Mouse (Mus musculus): ENCODE measurements around the gene Mitf. TPM values are rescaled to one million over a fixed set of nuclear protein-coding genes. Genes with fewer than 3 reads are reported as not detected.

The Mitf gene
- 10 to 100 TPM; 55.8 to 60.7 TPM for total RNA-seq (2021)
- long read RNA-seq, experiment 1, full-length matches to known transcripts, result 5 of 14 reads
- long read RNA-seq, experiment 1, partial matches to known transcripts, result 1 of 14 reads
- long read RNA-seq, experiment 1, other reads (novel, unspliced or antisense), result 8 of 14 reads
- long read RNA-seq, experiment 2, partial matches to known transcripts, result 5 of 9 reads
- long read RNA-seq, experiment 2, other reads (novel, unspliced or antisense), result 3 of 9 reads

DNA sequence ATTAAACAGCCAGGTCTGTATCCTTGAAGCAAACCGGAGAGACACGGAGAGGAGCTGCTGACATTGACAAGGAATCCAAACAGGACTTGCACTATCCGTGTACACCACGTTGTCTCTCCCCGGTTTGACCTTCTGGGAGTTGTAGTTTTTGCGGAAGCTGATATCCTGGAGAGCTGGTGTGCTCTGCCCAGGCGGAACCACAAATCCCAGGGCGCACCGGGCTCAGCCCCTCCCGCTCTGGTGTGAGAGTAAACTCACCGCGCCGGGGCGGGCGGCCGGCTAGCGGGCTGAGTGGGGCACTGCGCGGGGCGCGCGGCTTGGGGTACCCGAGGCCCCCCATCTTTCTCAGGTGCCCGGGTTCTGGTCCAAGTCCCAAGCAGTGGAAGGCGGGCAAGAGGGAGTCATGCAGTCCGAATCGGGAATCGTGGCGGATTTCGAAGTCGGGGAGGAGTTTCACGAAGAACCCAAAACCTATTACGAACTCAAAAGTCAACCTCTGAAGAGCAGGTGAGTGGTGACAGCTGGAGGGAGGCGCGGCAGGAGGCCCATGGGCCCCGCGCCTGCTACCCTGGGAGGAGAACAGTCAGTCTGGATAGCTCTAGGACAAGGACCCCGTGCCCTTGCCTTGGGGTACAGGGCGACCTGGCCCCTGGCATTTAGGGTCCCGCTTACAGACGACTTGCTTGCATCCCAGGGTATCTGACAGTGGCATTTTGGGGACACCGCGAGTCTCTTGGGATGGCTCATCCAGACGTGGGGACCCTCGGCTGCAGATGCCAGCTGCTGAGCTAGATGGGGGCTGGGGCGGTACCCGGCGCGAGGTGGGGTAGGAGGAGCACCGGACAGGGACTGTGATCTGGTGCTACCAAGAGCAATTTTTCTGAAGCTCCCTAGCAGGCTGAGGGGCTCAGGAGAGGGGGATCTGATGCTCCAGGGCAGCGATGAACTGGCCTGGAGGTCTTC, at the start of gene Mitf:
Gene Mitf (plus strand): TSS at position 272 of the 963 bp plus-strand sequence.
- intact Hi-C loops (cut with DNase I), result loop anchor here (5.0 kb wide), 1 partner anchor 50 kb away; no protein-coding TSS in a partner anchor
- peak; percentile 91 to 92 for DNase-seq

DNA sequence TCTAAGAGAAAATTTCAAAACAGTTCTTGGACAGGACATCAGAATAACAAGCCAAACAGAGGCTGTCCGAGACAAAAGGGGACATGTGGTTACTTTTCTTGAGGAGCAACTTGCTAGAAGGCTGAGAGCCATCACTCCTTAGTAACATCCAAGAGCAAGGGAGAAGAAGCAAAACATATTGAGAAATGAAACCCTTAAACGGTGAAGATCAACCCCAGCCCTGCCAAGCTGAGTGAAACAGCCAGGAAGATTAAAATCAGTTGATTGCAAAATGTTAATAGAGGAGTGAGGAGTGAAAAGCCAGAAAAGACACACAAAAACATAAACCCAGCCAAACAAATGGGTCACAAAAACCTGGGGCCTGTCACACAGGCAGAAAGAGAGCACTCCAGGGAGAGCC, 49.5 kb upstream of the Mitf start:
- DNase-seq, result peak in 1 of 2 experiments; percentile 8
- intact Hi-C loops (cut with DNase I), result no loop called here

DNA sequence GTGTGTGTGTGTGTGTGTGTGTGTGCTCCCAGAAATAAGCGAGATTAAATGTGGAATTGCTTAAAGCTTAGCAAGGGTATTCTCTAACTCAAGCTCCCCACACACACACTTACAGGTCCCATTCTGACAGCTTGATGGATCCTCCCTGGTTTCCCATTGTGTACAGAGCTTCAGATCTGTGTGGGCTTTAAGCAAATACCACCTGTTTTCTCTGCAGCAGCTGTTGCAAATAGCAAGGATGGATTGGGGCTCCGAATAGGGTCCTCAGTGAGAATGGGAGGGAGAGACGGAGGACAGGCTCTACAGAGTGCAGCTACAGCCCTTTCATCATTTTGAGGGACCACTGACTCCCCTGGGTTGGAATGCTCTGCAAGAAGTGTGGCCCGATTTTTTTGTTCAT, 48.0 kb upstream of the Mitf start:
- intact Hi-C loops (cut with DNase I), result no loop called here
- no peak for DNase-seq

DNA sequence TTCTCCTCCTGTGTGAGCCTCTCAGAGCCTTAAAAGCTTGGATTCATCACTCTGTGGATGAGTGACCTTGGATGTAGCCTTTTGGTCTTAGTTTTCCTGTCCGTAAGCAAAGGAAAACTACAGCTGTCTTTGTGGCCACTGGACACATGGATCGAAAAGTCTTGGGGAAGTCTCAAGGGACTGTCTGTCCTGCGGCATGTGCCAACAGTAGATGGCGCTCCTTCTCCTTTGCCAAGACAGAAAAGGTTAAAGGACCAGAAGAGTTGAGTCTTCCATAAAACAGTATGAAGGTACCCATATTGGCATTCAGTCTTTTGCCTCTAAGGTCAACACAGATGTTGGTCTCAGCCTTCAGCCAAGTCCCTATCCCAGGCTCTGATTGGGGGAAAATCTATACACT, 47.6 kb upstream of the Mitf start:
- intact Hi-C loops (cut with DNase I), result no loop called here
- peak; percentile 51 to 73 for DNase-seq

DNA sequence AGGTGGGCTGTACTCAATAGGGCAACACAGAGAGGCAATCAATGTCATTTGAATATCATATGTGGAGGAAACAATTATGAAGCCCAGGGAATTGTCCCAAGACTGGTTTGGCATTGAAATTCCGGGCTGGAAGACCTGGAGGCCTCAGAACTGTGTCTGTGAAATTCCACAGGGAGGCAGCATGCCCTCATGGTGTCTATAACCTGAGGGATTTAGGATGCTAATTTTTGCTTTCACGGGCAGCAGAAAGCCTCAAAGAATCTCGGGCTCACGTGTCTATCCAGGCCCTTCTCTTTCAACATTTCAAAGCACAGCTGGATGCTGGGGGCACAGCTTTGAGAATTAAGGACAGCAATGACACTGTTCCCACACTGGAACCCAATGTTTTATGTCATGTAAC, 45.5 kb upstream of the Mitf start:
- intact Hi-C loops (cut with DNase I), result loop anchor here (1.0 to 5.0 kb wide), 3 partner anchors 96 to 346 kb away; no protein-coding TSS in a partner anchor
- peak; percentile 20 to 46 for DNase-seq

DNA sequence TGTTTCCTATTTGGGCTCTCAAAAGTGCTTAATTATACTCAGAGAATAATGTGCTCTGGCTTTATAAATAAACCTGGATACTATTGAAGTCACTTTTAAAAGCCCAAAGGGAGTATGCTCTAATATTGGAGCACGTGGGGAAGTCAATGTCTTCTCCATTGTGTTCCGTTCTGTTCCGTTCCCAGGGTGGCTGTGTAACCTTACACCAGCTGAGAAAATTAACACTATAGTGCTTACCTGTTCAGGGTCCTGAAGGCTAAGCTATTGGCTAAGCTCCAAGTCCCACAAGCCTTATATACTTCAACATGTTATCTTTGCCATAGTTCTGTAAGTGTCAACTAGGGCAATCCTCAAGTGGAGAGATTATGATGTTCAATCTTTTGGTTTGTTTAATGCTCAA, 42.9 kb upstream of the Mitf start:
- intact Hi-C loops (cut with DNase I), result loop anchor here (5.0 kb wide), 2 partner anchors 93 to 343 kb away; no protein-coding TSS in a partner anchor
- no peak for DNase-seq

DNA sequence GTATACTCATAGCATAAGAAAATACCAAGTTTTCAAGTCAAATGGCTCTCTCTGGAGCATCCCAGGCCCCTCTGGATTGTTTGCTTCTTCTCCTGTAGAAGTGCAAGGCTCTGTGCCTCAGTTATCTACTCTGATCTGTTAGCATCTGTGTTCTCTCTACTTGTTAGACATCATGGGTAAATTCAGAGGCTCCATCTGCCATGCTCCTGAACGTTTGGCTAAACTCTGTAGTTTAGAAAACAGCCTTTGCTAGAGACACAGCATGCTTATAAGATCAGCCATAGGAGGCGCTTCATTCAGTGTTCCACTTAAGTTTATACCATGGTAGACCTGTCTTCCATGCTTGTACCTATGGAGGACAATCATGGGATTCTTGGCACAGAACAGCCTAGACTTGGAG, 39.0 kb upstream of the Mitf start:
- intact Hi-C loops (cut with DNase I), result no loop called here
- DNase-seq, result no peak

DNA sequence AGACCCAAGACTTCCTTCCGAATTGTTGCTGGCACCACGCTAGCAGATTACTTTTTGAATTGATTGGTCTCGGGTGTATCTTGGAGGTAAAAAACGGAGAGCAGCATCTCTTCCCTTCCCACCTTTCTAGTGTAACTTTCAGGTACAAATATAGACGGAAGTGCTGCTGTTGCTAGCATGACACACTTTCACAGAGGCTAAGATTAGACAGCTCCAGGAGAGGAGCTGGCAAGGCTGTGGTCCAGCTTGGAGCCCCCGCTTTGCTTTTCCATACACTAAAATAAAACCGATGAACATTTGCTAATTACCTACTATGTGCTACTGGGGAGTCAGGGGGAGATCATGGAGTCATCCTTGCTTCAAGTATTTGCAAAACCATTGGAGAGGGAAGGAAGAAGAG, 37.3 kb upstream of the Mitf start:
- intact Hi-C loops (cut with DNase I), result no loop called here
- no peak for DNase-seq

DNA sequence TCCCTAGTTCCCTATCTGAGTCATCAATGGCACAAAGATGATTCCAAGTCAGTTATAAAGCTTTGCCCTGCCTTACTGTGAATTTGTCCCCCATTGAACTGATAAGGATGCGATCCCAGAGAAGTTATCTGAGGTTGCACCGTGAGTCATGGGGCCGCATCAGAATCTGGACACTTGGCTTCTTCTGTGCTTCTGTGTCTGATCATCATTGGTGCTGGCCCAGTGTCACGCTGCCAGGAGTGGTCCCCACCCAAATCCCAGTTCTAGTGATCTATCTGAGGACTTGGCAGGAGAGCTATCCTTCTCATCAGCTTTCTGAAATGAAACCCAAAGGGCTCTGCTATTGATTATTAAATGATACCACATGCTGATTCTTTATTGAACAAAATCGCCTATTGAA, 25.5 kb upstream of the Mitf start:
- intact Hi-C loops (cut with DNase I), result no loop called here
- no peak for DNase-seq

DNA sequence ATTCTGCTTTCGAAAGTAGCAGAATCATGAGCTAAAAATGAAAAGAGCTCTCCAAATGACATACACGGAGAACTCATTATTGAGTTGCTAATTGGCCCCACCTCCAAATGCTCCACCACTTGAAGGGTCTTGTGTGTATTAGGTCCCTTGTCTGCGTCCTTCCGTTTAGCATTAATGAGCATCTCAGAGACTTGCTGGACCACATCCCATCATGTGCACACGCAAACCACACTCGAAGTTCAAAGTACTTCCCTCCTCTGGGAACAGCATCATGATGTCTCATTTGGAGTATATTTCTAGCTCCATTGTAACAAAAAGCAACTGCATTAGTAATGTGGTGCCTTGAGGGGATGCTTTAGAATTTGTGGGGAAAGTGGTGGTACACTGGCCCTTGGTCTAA, 24.6 kb upstream of the Mitf start:
- intact Hi-C loops (cut with DNase I), result no loop called here
- no peak for DNase-seq

DNA sequence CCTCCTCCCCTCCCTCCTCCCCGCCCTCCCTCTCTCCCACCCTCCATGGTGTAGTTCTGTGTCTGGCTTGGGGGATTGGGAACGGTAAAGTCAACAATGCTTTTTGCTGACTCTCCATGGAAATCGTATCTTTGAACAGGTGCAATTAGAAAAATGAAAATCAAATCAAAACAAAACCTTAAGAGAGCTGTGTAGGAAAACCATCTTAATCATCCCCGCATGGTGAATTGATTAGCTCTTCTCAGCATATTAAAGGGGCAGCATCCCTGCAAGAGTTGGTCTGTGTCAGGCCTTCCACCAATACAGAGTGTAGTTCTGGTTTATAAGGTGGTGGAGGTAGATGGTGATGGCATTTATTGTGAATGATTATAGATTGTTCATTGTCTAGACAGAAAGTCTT, 20.0 kb upstream of the Mitf start:
- intact Hi-C loops (cut with DNase I), result no loop called here
- DNase-seq, result no peak

DNA sequence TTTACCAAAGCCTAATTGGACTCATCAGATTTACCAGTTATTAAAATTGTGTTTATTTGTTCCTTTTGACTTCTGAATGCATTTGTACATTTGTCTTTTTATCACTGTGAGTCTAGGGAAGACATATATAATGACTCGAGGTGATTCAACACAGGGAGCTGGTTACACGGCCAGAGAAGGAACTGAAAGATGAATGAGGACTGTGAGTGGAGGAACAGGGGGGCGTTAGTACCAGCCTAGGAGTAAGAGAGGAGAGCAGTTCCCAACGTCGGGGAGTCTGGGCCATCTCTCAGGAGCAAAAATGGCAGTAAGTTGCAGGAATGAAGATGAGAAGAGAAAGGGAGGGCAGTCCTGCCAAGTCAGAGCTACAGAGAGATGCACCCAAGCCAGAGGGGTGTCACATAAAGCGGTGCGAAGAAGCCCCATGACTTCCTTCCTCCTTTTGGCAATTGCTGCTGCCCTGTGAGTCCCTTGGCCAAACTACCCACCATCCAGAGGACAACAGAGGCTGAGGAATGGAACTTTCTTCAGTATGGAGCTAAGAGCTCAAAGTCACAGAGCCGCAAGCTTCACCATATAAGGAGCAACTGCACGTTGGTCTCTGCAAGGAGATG, 18.4 kb upstream of the Mitf start:
- intact Hi-C loops (cut with DNase I), result no loop called here
- no peak for DNase-seq

DNA sequence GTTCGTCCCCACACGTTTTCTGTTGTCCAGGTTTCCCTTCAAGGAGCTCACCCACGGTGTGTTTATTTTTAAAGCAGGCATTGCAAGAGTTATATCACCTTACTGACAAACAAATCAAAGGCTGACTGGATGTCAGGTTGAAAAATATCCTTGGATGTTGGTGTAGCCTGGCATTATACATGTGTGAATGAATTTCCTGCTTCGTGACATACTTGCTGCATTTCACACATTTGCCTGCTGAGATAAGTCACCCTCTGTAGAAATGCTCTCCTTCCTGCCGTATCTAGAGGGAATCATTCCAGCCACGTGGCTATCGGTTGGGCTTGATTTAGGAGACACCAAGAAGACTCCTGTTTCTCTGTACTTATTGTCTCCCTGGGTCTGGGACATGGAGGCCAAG, 17.2 kb upstream of the Mitf start:
- DNase-seq, result no peak
- intact Hi-C loops (cut with DNase I), result no loop called here

DNA sequence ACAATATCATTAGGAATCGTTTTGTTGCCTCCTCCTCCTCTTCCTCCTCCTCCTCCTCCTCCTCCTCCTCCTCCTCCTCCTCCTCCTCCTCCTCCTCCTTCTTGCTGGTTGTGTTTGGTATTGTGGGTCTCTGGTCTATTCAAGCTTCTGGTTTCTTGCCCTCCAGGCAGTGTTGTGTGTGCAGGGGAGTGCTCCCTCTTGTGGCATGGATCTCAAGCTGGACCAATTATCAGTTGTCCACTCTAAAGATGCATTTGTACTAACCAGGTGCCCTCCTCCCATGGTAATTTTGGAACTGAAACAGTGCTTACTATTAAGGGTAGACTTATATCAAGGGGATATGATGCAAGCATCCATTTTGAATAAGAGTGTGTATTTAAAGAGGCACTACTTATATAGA, 14.7 kb upstream of the Mitf start:
- DNase-seq, result peak in 1 of 2 experiments; percentile 16
- intact Hi-C loops (cut with DNase I), result no loop called here

DNA sequence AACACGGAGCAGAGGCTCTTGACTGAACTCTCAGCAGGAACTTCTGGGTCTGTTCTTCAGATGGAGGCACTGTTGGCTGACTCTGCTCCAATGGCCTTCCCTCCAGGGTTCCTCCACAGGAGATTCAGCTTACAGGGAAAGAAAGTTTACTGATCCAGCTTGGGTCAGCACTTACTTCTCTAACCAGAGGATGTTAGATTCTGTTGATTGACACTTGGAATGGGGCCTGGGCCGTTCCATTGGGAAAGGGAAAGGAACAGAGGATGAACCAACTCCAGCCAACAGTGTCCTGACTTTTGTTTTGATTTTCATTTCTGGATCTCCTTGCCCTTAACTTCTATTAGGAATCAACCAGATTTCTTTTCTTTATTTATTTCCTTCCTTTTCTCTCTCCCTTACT, 11.7 kb upstream of the Mitf start:
- intact Hi-C loops (cut with DNase I), result no loop called here
- DNase-seq, result no peak

DNA sequence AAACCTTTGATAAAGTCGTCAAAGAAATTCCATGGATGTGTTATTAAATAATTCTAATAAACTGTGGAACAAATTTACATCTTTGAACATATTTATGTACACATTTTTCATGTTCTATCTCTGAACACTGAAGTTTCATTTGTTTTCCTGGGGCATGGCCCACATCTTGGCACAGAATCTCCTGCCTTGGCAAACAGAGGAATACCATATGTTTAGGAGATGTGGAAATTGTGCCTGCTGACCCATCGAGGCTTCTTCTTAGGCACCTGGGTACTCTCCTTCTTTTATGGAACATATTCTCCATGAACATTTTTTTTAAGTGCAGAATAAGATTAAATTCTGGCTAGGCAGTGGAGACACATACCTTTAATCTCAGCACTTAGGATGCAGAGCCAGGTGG, 6.2 kb upstream of the Mitf start:
- intact Hi-C loops (cut with DNase I), result no loop called here
- no peak for DNase-seq

DNA sequence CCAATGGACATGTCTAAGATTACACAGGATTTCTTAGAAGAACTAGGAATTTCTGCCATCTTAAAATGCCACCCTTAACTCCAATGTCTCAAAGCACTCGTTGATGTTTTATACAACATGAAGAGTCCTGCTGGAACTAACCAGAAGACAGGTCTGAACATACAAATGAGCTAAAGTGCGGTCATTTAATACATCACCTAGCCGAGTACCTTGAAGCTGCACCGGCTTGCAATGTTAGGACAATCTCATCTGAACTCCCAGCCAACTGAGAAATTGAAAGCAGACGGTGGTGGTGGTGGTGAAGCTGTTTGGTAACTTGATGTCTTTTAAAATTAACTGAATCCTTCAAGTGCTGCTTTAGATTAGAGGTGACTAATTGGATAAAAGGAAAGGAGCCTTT, 801 bp upstream of the Mitf start:
- intact Hi-C loops (cut with DNase I), result loop anchor here (5.0 kb wide), 1 partner anchor 51 kb away; no protein-coding TSS in a partner anchor
- DNase-seq, result no peak

DNA sequence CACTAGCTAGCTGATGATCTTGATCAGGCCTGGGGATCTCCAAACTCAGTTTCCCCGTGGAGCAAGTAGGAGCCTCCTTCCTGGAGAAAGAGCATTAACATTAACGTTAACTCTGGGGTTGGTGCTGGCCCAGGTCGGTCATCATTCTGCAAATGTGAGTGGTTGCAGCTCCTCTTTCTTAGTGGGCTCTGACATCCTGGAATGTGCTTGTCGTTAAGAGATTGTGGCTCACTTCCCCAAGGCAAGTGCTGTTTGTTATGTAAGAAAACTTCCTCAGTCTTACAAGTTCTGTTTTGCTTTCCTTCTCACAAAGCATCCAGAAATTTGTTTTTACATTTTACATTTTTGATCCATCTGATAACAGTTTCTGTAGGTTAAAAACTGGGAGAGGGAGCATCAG, 7.3 kb downstream of the Mitf start:
- intact Hi-C loops (cut with DNase I), result no loop called here
- DNase-seq, result no peak

DNA sequence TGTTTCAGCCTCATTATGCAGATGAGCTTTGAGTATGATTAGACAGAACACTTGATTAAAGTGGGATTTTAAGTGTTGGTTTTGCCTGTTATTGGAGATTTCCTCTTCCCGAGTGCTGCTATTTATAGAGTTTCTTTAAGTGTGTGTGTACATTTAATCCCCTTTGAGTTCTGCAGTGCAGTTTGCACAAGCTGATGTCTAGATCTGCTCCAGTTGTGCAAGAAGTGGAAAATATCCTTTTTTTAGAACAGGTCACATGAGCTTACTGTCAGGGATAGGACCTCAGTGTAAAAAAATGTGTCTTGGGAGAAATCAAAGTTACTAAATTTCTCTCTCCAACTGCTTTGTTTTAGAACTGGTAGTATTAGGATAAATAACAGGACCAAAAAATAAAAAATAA, 8.9 kb downstream of the Mitf start:
- intact Hi-C loops (cut with DNase I), result no loop called here
- no peak for DNase-seq

DNA sequence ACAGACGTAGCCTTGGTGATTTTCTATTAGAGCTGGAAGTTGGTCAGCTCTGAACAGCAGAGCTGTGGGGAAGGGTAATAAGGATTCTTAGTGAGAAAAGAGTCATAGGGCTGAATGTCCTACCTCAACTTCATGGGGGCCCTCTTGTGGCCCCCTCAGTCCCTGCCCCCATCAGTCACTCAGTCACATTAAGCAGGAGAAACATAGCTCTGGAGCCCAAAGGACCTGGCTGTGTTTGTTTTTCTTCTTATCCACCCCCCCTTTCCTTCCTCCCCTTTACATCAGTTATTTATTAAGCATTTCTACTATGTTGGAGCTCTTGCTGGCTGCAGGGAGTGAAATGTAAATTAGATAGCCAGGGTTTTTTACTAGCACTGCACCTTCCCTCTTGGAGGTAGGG, 10.0 kb downstream of the Mitf start:
- intact Hi-C loops (cut with DNase I), result no loop called here
- no peak for DNase-seq

DNA sequence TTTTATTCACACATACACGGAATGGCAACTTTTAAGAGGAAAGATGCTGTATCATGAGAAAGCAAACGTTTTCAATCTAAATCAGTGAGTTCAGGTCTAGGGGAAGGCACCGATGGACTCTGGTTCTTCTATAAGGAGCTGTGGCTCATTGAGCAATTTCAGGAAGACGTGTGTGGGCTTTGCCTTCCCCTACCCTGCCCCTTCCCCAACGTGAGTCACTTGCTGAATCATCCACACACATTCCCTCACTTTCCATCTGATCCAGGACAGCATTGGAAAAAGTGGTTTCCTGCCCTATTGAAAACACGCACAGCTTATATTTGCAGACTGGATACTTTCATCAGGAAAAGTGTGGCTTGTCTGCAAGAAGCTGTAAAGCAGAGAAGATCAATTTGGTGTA, 11.3 kb downstream of the Mitf start:
- no peak for DNase-seq
- intact Hi-C loops (cut with DNase I), result no loop called here

Data from heart, postnatal 14 days (tissue).